Mouse (Mus musculus) olfactory bulb, adult 2 months (tissue): ENCODE results near the gene Grtp1. TPM values are rescaled to one million over a fixed set of nuclear protein-coding genes. Genes with fewer than 3 reads are reported as not detected.

Experiments
- H3K27ac ChIP-seq: fragments of 200-500 bp; 2 replicates; pipeline ENCODE4 v1.5.1; 2012; ENCODE audit warnings: low read depth, low read length; ENCODE audit not compliant: insufficient read depth
- H3K4me1 ChIP-seq: fragments of 200-500 bp; 2 replicates; pipeline ENCODE4 v1.6.1; 2012; ENCODE audit warnings: low read length; ENCODE audit not compliant: control insufficient read depth, insufficient read depth
- H3K4me3 ChIP-seq: fragments of 200-500 bp; 2 replicates; pipeline ENCODE4 v1.5.1; 2012; ENCODE audit warnings: mild to moderate bottlenecking, low read depth, low read length, moderate library complexity; ENCODE audit not compliant: insufficient read depth
- CTCF ChIP-seq: fragments of 200-500 bp; IDR thresholded peaks from 2 replicates; pipeline ENCODE4 v1.5.1; 2012; ENCODE audit warnings: low read depth, mild to moderate bottlenecking, low read length, moderate library complexity; ENCODE audit not compliant: insufficient read depth
- POLR2A ChIP-seq: fragments of 200-500 bp; IDR thresholded peaks from 2 replicates; pipeline ENCODE4 v1.6.1; 2012; ENCODE audit warnings: mild to moderate bottlenecking, low read depth, low read length, moderate library complexity; ENCODE audit not compliant: insufficient read depth
- WGBS: fragments of 180-500 bp; shearing (Covaris S2); methylation state at CpG from one replicate; pipeline ENCODE4 v1.1.7; 2018; 5-methylcytosine and 5-hydroxymethylcytosine counted together
- polyA plus RNA-seq: library from polyadenylated mRNA; stranded (reverse); fragments of >200 nt; gene quantifications from 2 replicates; pipeline ENCODE4 v1.2.4, GENCODE M21; 2012; ENCODE audit warnings: low replicate concordance; ENCODE audit not compliant: missing spikeins, insufficient read depth, insufficient read length

Grtp1 gene
- polyA plus RNA-seq, 1 experiment: not detected

DNA sequence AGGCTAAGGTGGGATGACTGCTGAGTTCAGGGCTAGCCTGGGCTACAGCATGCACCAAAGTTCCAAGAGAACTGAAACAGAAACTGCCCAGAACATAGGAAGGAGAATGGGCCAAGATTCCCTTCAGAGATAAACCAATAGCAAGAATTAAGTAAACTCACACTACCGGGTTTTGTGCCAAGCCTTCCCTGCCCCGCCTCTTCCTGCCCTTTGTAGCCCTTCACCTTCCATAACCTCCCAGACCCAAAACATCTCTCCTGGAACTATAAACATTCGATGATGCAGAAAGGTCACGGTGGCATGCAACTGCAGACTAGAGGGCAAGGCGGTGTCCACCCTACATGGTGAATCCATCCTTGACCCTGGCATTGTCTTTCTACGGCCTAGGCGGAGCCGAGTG is 10.2 kb downstream of the Grtp1 start:
- H3K4me1 ChIP-seq: no peaks in the 10 kb centered on the region; the same call in 1 of the 2 replicates
- 85% methylated on average over 8 of the region's 8 CpGs for WGBS
- TF ChIP-seq CTCF: no peak
- TF ChIP-seq POLR2A: no peak
- H3K4me3 ChIP-seq: no peak overlapping the region
- H3K27ac ChIP-seq: no peak overlapping the region

GRCm38 (mm10) chr8:13188857-13189256 is 11.6 kb downstream of the Grtp1 start:
- Histone ChIP-seq H3K27ac (no peak overlapping the region), H3K4me3 (no peak overlapping the region), H3K4me1 (no peaks in the 10 kb centered on the region; the same call in 1 of the 2 replicates)
- TF ChIP-seq POLR2A: no peak
- TF ChIP-seq CTCF: no peak
- WGBS: 81% methylated on average over 1 of the region's 1 CpGs

DNA sequence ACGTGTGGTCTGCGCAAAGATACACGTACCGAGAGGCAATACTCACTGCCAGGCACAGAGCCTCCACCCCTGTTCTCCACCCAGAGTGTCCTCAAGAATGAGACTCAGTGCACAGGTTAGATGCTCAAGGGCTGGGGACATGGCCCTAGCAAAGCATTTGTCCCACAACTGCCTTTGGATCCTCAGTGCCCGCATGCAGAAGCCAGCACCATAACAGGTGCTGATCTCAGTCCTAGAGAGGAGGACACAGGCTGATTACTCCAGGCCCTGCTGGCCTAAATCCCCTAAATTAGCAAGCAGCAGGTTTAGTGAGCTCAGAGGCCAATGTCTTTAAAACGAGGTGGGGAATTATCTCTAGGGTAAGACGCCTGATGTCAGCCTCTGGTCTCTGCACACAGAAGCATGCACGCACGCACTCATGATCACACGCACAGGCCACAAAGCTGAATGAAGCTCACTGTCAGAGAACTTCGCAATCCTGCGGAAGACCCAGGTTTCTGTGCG is 12.3 kb downstream of the Grtp1 start:
- WGBS: 91% methylated on average over 13 of the region's 13 CpGs

DNA sequence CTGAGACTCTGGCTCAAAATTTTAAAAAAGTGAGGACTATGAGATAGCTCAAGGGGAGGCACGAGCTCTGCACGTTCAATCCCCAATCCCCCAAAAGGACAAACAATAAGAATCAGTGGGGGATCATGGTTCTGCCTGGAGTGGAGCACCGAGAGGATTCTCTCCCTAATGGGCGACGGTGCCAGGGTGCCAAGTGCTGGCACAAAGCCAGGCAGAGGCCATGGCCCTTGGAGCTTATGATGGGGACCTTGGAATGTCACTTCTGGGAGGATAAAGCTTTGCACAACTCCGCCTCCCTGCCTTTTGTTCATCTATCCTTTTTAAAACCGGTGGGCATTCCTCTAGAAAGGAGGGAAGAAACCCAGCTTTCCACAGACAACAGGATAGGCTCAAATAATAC is 12.8 kb downstream of the Grtp1 start:
- Histone ChIP-seq H3K4me3 (no peak overlapping the region), H3K27ac (no peak overlapping the region), H3K4me1 (no peaks in the 10 kb centered on the region; the same call in 1 of the 2 replicates)
- WGBS: 58% methylated on average over 7 of the region's 7 CpGs
- no peak for TF ChIP-seq POLR2A
- no peak for TF ChIP-seq CTCF

More for the DNA sequence above, 12.3 kb downstream of the Grtp1 start:
- TF ChIP-seq POLR2A (no peak), CTCF (no peak)
- no peak overlapping the region for H3K27ac ChIP-seq
- no peak overlapping the region for H3K4me3 ChIP-seq
- H3K4me1 ChIP-seq: no peaks in the 10 kb centered on the region; the same call in 1 of the 2 replicates

- Histone ChIP-seq H3K4me1 (no peaks in the 10 kb centered on the region; the same call in 1 of the 2 replicates), H3K27ac (no peak overlapping the region), H3K4me3 (no peak overlapping the region)
- WGBS: 81% methylated on average over 9 of the region's 9 CpGs
- no peak for TF ChIP-seq POLR2A
Observed at GRCm38 (mm10) chr8:13187229-13187628, 13.2 kb downstream of the Grtp1 start.

DNA sequence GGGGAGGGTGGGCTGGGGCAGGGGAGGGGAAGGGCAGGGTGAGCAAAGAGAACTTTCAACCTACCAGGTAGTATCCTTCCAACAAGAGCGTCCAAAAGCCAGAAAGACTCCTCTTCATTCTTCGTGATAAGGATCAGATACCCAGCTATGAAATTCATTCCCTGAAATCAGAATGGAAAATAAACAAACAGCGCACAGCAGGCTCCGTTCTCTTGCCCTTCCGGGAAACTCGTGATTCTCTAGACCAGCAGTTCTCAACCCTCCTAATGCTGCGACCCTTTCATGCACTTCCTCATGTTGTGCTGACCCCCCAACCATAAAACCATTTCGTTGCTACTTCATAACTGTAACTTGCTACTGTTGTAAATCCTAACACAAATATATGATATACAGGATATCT is 13.6 kb downstream of the Grtp1 start:
- 84% methylated on average over 8 of the region's 8 CpGs for WGBS
- no peak for TF ChIP-seq POLR2A
- no peak for TF ChIP-seq CTCF
- H3K4me3 ChIP-seq: no peak overlapping the region
- peaks cover under 1% of the 10 kb centered on the region for H3K4me1 ChIP-seq
- no peak overlapping the region for H3K27ac ChIP-seq

- Histone ChIP-seq H3K4me1 (peaks cover 4% of the 10 kb centered on the region), H3K27ac (no peak overlapping the region), H3K4me3 (no peak overlapping the region)
- WGBS: 42% methylated on average over 2 of the region's 2 CpGs
- TF ChIP-seq CTCF: no peak
- TF ChIP-seq POLR2A: no peak
Observed at GRCm38 (mm10) chr8:13181691-13181976, 18.8 kb downstream of the Grtp1 start.

DNA sequence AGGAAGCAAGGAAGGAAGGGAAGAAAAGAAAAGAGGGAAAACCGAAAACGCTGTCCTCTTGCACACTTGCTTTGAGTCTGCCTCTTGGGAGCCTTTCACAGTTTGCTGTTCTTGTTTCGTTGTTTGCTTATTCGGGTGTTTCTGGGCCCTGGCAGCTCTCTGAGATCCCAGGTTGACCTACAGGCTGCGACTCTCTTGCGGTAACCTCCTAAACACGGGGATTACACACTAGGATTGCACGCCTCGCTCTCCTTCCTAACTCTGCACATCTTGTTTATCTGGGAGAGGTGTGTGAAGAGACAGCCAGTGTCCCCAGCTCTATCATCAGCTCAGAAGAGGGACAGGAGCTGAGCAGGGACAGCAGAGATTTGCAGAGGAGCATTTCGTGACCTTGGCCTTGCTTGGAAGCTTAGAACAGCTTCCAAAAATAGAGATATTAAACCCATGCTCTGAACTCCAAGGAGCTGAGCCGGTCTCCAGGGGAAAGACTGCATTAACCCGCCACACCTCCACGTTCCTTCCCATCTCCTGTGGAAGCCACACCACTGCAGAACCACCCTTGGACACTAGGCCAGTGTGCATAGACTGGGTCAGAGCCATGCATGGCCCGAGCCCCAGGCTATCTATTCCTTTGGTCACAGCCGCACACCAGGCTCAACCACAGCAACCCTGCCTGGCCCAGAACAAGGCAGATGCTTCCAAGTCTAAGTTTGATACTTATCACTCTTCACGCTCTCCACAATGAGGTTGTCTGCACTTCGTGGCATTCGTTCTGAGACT is 19.3 kb downstream of the Grtp1 start:
- Histone ChIP-seq H3K4me1 (peaks cover 4% of the 10 kb centered on the region), H3K4me3 (no peak overlapping the region), H3K27ac (no peak overlapping the region)
- TF ChIP-seq POLR2A (no peak), CTCF (no peak)
- WGBS: 82% methylated on average over 18 of the region's 18 CpGs

DNA sequence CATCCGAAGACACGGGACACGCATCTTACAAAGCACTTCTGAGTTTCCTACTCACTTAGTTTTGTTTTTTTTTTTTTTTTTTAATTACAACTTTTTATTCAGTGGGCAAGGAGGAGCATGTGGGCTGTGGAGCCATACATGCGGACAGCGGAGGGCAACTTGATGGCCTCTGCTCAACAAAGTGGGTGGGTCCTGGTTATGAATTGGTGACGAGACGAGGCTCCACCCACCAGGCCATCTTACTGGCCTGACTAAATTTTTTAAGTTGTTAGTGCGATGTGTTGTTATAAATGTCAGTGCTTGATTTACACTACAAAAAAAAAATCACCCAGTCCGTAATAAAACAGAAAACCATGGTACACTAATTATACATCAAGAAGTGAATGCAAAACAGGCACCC is 20.0 kb downstream of the Grtp1 start:
- Histone ChIP-seq H3K4me3 (no peak overlapping the region), H3K27ac (no peak overlapping the region), H3K4me1 (peaks cover 4% of the 10 kb centered on the region)
- TF ChIP-seq POLR2A: no peak
- no peak for TF ChIP-seq CTCF
- WGBS: 55% methylated on average over 9 of the region's 9 CpGs

DNA sequence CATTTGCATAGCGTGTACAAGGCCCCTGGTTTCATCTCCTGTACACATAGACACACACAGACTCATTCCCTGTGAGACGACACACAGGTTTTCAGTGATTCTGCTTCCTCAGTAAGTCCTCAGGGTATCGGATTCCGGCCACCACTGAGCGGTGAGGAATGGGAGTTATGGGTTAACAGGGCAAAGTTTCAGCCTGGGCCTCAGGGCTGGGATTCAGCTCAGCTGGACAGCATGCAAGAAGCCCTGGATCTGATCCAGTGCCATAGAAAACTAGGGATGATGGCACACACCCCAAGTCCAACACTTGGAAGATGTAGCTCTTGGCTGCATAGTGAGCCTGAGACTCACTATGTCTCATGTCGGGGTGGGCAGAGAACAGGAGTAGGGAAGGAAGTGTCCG is 20.5 kb downstream of the Grtp1 start:
- no peak for TF ChIP-seq CTCF
- no peak for TF ChIP-seq POLR2A
- 56% methylated on average over 7 of the region's 7 CpGs for WGBS

More for the DNA sequence above, 20.5 kb downstream of the Grtp1 start:
- H3K4me3 ChIP-seq: no peak overlapping the region
- H3K27ac ChIP-seq: no peak overlapping the region
- peaks cover 4% of the 10 kb centered on the region for H3K4me1 ChIP-seq
